Mouse (Mus musculus) brain, embryonic 14.5 days (tissue): Measurements from ENCODE around the gene Fbxo46.

Experiments used
- CTCF ChIP-seq: fragments of 200-500 bp; IDR thresholded peaks from 2 replicates; pipeline ENCODE4 v1.5.1; 2012; ENCODE audit warnings: inconsistent platforms, mild to moderate bottlenecking, moderate library complexity, borderline replicate concordance; ENCODE audit not compliant: insufficient read depth, insufficient read length; ENCODE audit errors: extremely low read depth
- POLR2A ChIP-seq: fragments of 200-500 bp; IDR thresholded peaks from 2 replicates; pipeline ENCODE4 v1.6.1; 2012; ENCODE audit warnings: mild to moderate bottlenecking, inconsistent platforms, borderline replicate concordance; ENCODE audit not compliant: poor library complexity, insufficient read depth, insufficient read length, severe bottlenecking; ENCODE audit errors: extremely low read depth

DNA sequence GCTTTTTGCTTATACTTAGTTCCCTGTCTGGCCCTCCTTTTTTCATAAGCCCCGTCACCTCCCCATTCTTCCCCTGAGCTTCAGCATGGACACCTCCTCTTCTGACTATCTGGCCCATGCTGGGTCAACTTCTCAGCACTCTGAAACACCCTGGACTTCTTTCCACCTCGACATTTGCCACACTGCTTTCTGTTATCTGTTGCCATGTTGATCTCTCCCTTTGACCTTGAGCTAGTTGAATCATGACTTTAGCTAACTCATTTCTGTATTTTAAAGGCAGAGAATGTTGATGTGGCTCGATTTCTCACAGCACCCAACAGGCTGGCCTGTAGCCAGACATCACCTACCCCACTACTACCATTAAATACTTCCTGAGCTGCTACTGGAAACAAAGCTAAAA, 12.2 kb upstream of the Fbxo46 start:
- TF ChIP-seq CTCF (no peak), POLR2A (no peak)
